Mouse (Mus musculus): ENCODE measurements around the gene Palm3.
A peak's percentile ranks its signal among the peaks of the same experiment; 100 is the strongest.
"Not testable (repeated sequence)": the region's sequence is repeated elsewhere in the genome, so short reads cannot be mapped to it uniquely, and the experiment has no call there.

The Palm3 gene

DNA sequence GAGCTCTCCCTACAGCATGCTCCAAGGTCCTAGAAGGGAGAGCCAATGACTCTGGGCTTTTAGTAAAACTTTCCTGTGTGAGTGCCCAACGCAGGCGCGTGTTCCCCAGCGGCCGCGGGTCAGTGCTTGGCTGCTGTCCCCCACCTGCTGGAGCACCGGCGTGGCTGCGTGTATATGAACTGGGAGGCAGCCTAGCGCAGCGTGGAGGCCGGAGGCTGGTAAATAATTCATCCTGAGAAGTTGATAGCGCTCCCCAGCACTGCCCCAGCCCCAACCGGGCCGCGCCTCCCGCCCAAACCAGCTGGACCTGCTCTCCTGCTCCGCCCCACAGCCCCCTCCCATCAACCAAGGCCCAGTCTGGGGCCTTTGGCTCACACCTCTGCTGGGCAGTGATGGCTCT, at the start of gene Palm3:
TSS of gene Palm3 (plus strand) at position 376 of the 400 bp plus-strand sequence.
- peak; percentile 78 to 86 for DNase-seq

DNA sequence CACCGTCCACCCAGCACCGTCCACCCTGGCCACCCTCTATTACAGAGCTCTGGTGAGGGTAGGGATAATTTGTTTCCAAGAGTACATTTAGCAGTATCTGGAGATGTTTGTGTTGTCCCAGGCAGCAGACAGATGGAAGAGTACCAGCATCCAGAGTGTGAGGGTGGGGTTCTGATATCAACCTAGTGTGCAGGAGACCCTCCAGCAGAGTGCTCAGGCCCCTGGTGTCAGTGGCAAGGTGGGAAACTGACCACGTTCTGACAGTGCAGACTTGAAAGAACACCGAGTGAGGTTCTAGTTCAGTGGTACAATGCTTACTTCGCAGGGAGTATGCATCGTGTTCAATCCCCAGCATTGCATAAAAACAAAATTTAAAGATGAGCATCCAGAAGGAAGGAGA, 49.6 kb upstream of the Palm3 start:
- no peak for DNase-seq

DNA sequence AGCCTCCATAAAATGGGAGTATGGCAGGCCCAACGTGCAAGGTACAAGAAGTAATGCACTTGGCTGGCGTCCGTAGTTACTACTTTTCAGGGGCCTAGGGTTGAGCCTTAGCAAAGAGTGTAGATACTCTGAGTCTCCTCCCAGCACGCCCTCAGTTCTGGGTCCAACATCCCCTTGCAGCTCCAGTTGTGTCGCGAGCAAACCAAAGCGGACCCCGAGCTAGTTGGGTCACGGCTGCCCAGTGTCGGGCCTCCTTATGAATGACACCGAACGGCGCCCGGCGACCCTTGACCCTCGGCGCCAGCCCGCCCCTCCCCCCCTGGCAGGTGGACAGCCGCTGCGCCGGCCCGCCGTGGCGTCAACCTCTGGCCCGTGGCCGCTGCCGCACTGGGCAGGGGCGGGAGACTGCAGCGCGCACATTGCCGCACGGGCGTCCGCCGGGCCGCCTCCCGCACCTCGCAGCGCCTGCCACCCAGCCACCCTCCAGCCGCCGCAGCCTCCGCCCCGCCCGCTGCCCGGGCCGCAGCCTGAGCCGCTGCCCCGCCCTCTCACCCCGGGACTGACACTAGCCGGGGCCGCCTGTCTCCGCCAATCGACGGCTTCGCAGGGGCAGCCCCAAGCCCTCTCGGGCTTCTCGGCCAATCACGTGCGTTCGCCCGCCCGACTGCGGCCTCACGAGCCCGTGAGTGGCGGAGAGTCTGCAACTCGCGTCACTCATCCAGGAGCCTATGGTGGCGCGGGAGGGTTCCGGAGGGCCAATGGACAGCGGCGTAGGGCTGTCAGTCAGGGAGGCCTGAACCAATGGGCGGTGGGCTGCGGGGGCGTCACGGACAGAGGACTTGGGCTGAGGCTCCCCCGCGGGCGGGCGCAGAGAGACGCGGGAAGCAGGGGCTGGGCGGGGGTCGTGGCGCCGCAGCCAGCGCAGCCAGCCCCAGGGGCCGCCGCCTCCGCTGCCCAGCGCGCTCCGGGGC, 48.8 kb upstream of the Palm3 start, which contains the start of gene Prkaca:
TSS of gene Prkaca (plus strand) at position 844 of the 971 bp plus-strand sequence.
- peak; percentile 99 for DNase-seq

DNA sequence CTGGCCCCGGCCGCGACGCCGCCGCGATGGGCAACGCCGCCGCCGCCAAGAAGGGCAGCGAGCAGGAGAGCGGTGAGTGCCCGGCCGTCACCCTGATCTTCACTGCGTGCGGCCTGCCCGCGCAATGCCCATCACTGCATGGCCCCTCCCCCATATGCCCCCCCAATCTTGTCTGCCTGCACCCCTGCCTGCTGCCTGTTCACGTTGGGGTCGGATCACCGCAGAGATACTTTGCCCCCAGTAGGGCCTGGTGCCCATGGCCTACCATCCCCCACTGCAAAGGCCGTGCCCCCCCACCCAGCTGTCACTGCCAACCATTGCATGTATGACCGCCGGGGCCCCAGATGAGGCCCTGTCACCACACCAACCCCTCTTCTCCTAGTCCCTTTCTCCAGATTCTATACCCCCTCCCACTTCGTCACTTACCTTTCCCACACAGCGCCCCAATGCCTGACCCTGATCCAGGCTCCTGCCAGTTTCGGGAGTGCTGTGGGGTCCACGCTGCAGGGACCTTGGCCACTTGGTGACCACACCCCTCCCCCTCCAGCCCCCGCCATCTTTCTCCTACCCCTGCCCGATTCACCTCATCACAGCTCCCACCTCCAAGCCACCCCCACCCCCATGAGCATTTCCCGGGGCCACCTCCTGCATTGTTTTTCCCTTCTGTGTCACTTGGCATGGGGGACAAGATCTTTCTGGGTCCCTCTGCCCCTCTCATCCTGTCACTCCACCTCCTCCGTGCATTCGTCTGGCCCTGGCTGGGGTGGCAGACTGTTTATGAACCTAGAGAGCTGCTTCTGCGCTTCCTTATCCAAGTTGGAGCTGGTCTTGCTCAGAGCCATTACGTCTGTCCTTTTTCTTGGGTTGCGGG, 47.9 kb upstream of the Palm3 start:
- no peak for DNase-seq

DNA sequence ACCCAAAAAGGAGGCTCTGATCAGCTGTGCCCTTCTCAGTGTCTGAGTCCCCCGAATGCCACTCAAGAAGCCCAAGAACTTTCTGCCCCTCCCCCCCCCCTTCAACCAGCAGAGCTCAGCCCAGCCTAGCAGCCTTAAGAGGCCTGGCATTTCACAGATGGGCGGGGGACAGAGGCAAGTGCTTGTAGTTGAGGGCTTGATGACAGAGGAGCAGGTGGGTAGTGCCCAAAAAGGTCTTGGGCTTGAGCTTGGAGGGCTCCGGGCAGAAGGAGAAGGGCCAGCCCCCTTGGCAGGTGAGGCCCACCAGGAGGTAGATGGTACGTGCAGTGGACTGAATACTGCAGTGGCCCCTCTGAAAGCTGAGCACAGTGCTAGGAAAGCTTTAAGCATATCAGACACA, 46.8 kb upstream of the Palm3 start:
- no peak for DNase-seq

DNA sequence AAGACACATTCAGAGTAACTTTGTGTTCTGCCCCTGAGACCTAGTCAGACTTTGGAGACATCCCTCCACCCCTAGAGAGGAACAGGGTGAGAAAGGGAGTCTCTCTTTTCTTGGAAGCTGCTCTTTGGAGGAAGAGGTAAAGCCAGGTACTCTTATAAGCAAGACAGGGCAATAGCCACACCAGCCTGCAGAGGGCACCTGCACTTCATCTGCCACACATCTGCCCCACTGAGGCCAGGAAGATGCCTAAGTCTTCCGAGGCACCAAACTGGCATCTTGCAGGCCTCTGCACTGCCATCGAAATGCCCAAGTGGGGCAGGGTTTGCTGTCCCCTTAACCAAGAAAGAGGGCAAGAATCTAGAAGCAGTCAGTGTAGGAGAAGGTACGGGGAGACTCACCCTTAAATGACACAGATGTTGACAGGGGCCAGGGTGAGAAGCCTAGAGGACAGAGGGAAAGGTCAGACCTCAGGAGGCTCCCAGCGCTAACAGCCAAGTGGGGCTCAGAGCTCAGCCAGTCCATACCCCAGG, 45.1 kb upstream of the Palm3 start:
- DNase-seq = peak; percentile 20 to 66

DNA sequence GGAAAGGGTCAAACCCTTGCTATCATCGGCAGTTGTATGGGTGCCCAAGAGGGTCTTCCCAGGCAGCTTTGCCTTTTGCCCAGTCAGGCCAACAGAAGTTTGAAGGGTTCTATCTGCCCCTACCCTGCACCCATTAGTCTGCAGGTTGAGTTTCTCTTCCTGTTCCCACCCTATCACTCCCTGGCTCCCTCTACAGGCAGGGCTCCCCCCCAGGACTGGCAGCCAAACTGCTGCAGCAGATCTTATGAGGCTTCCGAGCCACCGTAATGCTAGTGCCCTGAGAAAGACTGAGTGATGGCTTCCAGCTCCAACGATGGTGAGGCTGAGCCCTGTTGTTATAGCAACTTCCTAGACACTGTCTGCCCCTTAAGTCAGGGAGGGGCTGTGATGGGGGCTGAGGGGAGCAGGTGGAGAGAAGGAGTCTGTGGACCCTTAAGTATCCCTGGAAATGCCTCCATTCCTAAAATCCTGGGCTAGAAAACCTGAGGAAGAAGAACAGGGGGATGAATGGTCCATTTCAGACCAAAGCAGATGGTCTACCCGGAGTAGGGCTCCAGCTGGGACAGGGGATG, 44.4 kb upstream of the Palm3 start:
- DNase-seq = peak in 1 of 2 experiments; percentile 16

DNA sequence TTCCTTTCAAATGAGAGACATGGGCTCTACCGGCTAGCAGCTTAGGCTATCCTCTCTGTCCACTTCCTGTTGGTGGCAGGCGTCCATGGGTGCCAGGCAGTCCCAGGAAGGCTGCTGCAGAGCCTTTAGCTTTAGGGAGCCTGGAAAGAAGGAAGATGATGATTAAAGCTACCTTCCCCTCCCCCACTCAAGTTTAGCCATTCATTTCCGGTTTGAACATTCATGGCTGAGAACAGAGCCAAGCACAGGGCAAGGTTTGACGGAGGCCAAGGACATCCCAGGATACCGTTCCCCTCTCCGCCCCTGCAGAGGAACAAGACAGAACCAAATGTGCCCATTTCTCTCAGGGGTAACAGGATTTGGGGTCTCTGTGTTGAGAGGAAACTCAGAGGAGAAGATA, 43.6 kb upstream of the Palm3 start:
- peak; percentile 45 to 49 for DNase-seq

DNA sequence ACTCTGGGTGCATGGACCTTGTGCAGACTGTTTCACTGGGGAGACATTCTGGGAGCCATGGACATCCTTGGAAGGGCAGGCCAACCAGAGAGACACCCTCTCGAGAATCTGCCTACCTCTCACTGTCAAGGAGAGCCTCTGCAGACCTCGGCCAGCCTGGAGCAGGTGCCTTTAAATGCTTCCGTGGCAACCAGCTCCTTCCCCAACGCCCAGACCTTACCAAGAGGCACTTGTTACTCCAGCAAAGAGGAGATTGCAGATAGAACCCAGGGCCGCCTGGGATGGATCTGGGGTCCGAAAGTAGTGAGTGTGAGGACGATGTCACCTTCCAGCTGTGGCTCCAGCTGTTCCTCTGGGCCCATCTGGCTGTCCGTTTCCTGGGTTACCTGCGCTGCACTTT, 43.1 kb upstream of the Palm3 start:
- no peak for DNase-seq

DNA sequence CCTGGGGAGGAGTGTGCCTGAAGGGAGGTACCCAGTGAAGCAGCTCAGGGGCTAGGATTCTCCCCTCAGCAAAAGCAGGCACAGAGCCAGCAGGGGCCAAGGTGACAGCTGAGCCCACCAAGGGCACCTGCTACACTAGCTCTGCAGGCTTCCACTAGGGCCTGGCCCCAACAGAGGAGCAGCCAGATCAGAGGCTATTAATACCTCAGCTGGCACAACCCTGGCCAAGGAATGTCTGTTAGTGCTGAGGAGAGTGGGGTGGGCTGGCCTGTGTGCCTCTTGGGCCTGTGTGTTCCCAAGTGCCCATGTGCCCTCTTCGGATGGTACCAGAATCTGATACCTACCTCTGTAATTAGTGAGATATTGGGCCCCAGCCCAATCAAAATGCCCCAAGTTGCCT, 41.0 kb upstream of the Palm3 start:
- no peak for DNase-seq

DNA sequence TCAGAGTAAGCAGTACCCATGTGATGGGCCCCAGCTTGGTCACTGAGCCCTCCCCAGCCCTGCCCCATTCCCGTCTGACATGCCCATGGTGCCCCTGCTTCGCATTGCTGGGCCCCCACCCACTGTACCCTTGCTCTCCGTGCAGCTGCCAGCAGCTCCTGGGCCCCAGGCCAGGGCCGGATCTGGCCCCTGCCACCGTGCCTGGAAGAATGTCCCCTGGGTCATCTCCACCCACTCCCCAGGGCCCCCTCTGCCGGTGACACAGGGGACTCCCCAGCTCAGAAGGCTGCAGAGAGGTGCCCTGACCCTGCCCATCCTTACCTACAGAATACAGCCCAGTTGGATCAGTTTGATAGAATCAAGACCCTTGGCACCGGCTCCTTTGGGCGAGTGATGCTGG, 40.4 kb upstream of the Palm3 start:
- DNase-seq = no peak

DNA sequence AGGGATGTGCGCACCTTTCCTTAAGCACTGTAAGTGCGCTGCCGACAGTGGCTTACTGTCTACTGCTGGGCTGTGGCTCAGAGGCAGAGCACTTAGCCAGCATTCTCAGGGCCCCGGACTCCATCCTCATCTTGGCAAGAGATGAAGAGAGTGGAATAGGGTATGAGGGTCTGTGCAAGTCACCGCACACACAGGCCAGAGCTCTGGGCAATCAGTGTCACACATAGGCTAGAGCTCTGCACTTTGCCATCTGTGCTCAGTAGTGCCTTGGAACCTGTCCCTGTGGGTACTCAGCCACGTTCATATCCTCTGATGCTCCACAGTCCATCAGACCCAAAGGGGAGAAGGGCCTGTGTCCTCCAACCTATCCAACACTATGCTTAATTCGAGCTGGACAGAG, 39.7 kb upstream of the Palm3 start:
- DNase-seq = no peak

DNA sequence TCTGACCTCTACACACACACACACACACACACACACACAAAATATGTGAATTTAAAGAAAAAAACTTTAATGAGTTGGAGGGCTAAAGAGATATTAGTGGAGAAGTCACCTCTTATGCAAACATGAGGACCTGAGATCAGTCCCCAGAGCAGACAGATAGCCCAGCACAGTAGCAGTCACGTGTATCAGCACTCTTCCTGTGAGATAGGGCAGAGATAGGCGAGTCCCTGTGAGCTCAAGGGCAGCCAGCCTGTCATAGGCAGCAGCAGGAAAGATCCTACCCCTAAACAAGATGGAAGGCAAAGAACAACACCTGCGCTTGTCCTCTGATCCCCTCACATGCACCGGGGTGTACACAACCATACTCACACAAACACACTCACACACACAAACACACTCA, 38.8 kb upstream of the Palm3 start:
- no peak for DNase-seq

DNA sequence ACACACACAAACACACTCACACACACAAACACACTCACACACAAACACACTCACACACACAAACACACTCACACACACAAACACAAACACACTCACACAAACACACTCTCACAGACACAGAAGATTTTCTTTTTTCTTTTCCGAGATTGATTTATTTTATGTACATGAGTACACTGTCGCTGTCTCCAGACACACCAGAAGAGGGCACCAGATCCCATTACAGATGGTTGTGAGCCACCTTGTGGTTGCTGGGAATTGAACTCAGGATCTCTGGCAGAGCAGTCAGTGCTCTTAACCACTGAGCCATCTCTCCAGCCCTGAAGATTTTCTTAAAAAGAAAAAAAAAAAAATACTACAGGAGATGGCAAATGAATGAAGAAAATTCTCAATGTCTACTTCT, 38.0 kb upstream of the Palm3 start:
- DNase-seq = not testable (repeated sequence)

DNA sequence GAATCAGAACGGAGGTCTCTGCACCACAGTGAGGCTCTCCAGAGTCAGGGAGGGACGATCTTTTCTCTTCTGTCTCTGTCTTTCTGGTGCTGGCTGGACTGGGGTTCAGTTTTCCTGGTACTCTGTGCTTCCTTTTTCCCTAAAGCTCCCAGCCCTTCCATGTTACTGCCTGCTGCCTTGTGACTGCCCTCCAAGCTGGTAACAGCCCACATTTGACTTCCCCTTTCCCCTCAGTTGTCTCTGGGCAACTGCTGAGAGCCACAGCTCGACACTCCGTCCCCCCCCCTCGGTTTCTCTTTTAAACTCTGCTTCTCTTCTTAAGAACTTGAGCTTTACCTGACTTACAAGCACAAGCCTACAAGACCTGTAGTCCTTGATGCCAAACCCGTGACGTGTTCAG, 32.0 kb upstream of the Palm3 start:
- no peak for DNase-seq

DNA sequence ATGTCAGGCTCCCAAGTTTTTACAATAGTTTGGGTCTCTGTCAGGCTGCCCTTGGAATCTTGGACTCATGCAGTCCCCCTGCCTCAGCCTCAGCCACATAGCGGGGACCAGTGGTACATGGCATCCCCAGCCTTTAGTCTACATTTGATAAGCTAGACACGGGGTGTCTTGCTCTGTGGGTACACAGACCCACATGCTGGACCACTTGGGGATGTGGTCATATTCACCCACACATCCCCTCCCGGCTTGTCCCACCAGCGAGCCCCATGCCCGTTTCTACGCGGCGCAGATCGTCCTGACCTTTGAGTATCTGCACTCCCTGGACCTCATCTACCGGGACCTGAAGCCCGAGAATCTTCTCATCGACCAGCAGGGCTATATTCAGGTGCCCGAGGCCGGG, 31.1 kb upstream of the Palm3 start:
- DNase-seq = no peak

DNA sequence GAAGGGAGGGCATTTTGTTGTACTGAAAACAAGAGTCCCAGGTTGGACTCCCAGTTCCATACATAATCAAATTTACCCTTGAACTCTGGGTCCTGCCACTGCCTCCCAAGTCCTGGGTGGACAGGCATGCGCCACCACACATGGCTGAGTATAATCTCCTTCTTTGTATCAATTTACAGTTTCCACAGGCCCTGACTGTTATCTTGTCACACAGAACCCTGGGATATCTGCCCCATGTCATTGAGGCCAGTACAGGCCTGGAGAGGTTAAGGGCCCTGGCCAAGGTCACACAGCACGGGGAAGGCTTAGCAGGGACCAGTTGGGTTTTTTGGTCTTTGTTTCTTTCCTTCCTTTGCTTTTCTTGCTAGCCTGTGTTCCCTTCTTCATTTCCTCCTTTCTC, 28.8 kb upstream of the Palm3 start:
- DNase-seq = no peak

DNA sequence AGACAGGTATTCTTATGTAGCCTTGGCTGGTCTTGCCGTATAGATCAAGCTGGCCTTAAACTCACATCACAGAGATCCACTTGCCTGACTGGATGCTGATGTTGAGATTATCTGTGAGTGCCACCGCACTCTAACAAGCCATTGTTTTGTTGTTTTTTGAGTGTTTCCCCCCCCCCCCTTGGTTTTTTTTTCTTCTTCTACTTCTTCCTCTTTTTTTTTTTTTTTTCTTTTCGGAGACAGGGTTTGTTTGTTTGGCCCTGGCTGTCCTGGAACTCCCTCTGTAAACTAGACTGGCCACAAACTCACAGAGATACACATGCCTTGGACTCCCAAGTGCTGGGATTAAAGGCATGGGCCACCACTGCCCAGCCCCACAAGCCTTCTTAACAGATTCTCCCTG, 27.2 kb upstream of the Palm3 start:
- DNase-seq = no peak

DNA sequence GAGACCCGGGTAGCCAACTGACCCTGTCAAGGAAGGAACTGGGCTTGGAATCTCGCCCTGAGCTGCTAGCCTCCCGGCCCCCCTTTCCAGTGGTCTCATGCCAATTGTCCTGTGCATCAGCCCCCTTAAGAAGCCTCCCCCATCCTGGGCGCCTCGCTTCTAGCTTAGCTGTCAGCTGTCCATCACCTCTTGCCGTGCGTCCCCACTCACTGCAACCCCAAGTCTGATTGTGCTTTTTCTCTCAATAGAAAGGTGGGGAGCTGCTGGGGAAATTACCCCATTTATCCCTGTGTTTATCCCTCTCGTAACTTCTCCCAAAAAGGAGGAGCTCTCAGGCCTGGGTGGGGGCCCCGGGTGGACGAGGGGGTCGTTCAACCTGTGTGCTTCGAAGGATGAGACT, 25.3 kb upstream of the Palm3 start:
- no peak for DNase-seq

DNA sequence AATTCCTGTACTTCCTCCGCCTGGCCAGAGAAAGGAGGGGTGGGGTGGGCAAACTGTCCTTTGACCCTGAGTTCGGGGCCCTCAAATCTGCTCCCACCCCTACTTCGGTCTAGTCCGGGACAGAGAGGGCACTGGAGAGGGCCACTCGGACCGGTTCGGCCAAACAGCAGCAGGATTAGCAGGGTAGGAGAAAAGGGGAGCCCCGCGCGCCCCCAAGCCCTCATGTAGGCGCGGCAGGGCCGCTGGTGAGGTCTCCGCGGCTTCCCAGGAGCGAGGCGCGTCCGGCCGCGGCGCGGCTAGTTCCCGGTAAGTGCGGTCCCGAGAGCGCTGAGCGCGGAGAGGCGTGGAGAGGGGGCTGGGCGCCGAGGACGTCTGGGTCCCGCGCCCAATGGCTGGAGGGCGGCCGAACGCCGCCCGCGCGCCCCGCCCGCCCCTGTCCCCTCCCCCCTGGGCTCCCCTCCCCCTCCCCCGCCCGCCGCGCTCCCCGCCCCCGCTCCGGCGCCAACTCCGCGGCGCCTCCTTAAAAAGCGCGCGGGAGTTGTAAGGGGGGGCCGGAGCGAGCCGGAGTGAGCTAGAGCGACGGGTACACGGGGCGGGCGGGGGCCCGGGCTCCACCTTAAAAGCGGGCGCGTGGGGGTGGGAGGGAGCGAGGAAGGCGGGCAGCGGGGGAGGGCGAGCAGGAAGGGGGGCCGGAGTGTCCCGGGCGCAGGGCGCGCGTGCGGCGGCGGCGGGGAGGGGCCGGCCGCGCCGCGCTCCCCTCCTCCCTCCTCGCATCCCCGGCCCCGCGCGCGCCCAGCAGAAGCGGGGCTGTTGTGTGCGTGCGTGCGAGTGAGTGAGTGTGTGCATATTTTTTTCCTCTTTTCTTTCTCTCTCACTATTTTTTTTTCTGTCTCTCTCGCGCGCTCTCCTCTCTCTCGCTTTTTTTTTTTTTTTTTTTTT, 24.4 kb upstream of the Palm3 start:
- peak; percentile 82 to 86 for DNase-seq

DNA sequence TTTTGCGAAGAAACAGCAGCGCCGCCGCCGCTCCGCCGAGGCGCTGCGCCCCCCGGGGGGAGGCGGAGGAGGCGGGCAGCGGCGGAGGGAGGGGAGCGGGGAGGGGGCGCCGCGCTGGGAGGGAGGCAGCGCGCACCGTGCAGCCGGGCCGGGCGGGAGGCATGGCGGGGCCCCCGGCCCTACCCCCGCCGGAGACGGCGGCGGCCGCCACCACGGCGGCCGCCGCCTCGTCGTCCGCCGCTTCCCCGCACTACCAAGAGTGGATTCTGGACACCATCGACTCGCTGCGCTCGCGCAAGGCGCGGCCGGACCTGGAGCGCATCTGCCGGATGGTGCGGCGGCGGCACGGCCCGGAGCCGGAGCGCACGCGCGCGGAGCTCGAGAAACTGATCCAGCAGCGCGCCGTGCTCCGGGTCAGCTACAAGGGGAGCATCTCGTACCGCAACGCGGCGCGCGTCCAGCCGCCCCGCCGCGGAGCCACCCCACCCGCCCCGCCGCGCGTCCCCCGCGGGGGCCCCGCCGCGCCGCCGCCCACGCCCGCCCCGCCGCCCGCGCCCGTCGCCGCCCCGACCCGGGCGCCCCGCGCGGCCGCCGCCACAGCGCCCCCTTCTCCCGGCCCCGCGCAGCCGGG, 23.6 kb upstream of the Palm3 start, which contains the start of gene Samd1:
TSS of gene Samd1 (plus strand) at position 162 of the 631 bp plus-strand sequence.
- peak in 1 of 2 experiments; percentile 54 for DNase-seq

Data from kidney, adult 8-10 months (tissue).